Mouse (Mus musculus): ENCODE measurements around the gene Them7. TPM values are rescaled to one million over a fixed set of nuclear protein-coding genes. Genes with fewer than 3 reads are reported as not detected.

Gene Them7
- polyA plus RNA-seq, 1 experiment from 2014 or later = not detected

DNA sequence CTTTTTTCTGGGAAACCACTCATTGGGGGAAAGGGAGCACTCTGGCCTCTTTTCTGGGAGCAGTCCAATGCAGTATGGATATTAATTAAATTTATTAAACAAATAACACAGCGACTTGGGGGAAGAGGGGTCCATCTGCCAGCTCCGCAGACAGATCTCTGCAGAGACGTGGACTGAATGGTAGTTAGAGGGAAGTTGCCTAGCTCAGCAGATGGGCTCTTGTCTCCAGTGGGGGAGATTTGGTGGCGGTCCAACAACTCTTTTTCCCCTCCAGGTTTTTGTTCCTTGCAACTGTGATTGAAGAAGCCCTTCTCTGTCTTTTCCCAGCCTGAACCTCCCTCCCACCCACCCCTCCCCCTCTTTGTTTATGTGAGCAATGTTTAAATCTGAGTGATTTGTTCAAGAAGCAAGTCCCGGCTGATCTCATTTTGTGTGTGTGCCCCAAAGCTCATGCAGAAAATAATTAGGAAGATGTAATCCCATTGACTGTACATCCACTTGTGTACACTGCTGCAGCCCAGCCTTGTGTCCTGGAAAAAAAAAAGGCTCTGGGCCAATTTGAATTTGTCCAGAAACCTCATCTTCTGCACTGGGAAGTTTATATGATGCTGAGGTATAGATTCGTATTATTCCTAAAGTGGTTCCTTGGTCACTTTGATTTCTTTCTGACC, 58.4 kb downstream of the Them7 start:
- WGBS = 20% methylated on average over 6 of the region's 6 CpGs
- Histone ChIP-seq H3K36me3 (ENCODE audit: control insufficient read depth, insufficient read depth, low read length) (no peaks in the 10 kb centered on the region), H3K27ac (ENCODE audit: low read depth, low read length) (peak overlapping the region; percentile 27; the same call in 1 of the 2 replicates), H3K4me2 (ENCODE audit: low read length) (no peak overlapping the region), H3K9ac (ENCODE audit: low read length) (no peak overlapping the region), H3K4me1 (ENCODE audit: control insufficient read depth, insufficient read depth, low read length) (no peaks in the 10 kb centered on the region), H3K4me3 (ENCODE audit: low read depth, low read length) (no peak overlapping the region), H3K27me3 (replicated peaks; ENCODE audit: control insufficient read depth, insufficient read depth, low read length) (no peaks in the 10 kb centered on the region), H3K9me3 (replicated peaks; ENCODE audit: control insufficient read depth, low read length) (no peaks in the 10 kb centered on the region)
- ATAC-seq (peak; percentile 93), DNase-seq (ENCODE audit: low spot score) (peak; percentile 94)

DNA sequence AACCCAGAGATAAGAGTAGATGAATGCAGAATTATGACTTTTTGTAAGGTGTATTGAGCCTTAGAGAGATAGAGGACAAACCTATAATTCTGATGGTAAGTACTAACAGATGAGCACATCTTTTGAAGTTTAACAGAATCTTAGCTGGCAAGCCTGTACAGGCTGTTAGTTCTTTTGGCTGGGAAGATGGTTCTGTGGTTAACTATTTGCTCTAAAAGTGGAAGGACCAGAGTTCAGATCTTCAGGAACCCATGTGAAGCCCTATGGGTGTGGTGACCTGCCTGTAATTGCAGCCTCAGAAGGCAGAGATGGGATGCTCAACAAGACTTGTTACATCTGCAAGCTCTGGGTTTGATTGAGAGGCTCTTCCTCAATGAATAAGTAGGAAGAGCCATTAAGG, 59.7 kb downstream of the Them7 start:
- H3K4me2 ChIP-seq (ENCODE audit: low read length) = no peak overlapping the region
- no peak for DNase-seq (ENCODE audit: low spot score)

DNA sequence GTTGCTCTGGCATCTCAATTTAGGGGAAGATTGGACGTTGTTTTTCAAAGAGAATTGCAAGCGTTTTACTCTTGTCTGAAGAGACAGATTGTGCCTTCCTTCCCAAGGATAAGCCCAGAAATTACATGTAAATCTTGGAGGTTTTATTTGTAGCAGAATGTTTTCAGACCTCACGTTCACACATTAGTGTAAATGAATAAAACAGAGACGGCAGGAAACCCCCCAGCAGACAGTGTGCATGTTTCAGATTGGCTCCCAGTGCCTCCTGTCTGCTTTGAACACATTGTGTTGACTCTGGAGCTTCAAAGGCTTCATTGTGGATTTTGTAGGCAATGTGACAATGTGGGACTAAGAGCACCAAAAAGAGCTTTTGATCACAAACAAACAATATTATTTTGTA, 60.7 kb downstream of the Them7 start:
- peak; percentile 83 for DNase-seq (ENCODE audit: low spot score)
- no peaks in the 10 kb centered on the region for H3K36me3 ChIP-seq (ENCODE audit: control insufficient read depth, insufficient read depth, low read length)
- peak; percentile 45; the same call in 1 of the 2 replicates for ATAC-seq
- no peak overlapping the region for H3K4me3 ChIP-seq (ENCODE audit: low read depth, low read length)
- H3K9me3 ChIP-seq (replicated peaks; ENCODE audit: control insufficient read depth, low read length) = no peaks in the 10 kb centered on the region
- H3K4me2 ChIP-seq (ENCODE audit: low read length) = no peak overlapping the region
- WGBS = 37% methylated on average over 4 of the region's 4 CpGs
- no peak overlapping the region for H3K9ac ChIP-seq (ENCODE audit: low read length)
- no peaks in the 10 kb centered on the region for H3K27me3 ChIP-seq (replicated peaks; ENCODE audit: control insufficient read depth, insufficient read depth, low read length)
- H3K4me1 ChIP-seq (ENCODE audit: control insufficient read depth, insufficient read depth, low read length) = no peaks in the 10 kb centered on the region
- H3K27ac ChIP-seq (ENCODE audit: low read depth, low read length) = no peak overlapping the region

More for the DNA sequence above, 59.7 kb downstream of the Them7 start:
- Histone ChIP-seq H3K27me3 (replicated peaks; ENCODE audit: control insufficient read depth, insufficient read depth, low read length) (no peaks in the 10 kb centered on the region), H3K27ac (ENCODE audit: low read depth, low read length) (no peak overlapping the region), H3K4me3 (ENCODE audit: low read depth, low read length) (no peak overlapping the region), H3K9me3 (replicated peaks; ENCODE audit: control insufficient read depth, low read length) (no peaks in the 10 kb centered on the region), H3K36me3 (ENCODE audit: control insufficient read depth, insufficient read depth, low read length) (no peaks in the 10 kb centered on the region), H3K4me1 (ENCODE audit: control insufficient read depth, insufficient read depth, low read length) (no peaks in the 10 kb centered on the region), H3K9ac (ENCODE audit: low read length) (no peak overlapping the region)
- ATAC-seq = no peak

GRCm38 (mm10) chr2:105295823-105296222, 71.7 kb downstream of the Them7 start:
- DNase-seq (ENCODE audit: low spot score) (no peak), ATAC-seq (no peak)
- H3K4me3 ChIP-seq (ENCODE audit: low read depth, low read length) = no peak overlapping the region
- H3K4me2 ChIP-seq (ENCODE audit: low read length) = no peak overlapping the region
- H3K9me3 ChIP-seq (replicated peaks; ENCODE audit: control insufficient read depth, low read length) = no peaks in the 10 kb centered on the region
- WGBS = 13% methylated on average over 1 of the region's 1 CpGs
- no peaks in the 10 kb centered on the region for H3K4me1 ChIP-seq (ENCODE audit: control insufficient read depth, insufficient read depth, low read length)
- H3K36me3 ChIP-seq (ENCODE audit: control insufficient read depth, insufficient read depth, low read length) = no peaks in the 10 kb centered on the region
- H3K27me3 ChIP-seq (replicated peaks; ENCODE audit: control insufficient read depth, insufficient read depth, low read length) = no peaks in the 10 kb centered on the region
- no peak overlapping the region for H3K27ac ChIP-seq (ENCODE audit: low read depth, low read length)
- no peak overlapping the region for H3K9ac ChIP-seq (ENCODE audit: low read length)

DNA sequence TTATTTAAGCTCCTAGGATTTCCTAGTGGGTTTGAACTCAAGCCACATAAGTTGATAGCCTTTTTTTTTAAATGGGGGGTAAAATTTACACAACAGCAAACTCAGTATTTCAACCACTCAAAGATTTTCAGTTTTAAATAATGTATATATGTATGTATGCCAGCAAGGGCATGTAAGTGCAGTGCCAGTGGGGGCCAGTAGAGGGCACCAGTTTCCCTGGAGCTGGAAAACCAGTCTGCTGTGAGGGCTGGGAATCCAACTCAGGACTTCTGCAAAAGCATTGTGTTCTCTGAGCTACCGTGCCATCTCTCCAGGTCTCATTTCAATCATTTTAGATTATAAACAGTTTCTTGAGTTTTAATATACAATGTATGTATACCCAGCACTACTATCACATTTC, 74.8 kb downstream of the Them7 start:
- no peak for ATAC-seq
- WGBS = 94% methylated on average over 1 of the region's 1 CpGs

GRCm38 (mm10) chr2:105301082-105301481, 77.0 kb downstream of the Them7 start:
- H3K4me1 ChIP-seq (ENCODE audit: control insufficient read depth, insufficient read depth, low read length) = no peaks in the 10 kb centered on the region
- no peak overlapping the region for H3K4me2 ChIP-seq (ENCODE audit: low read length)
- H3K4me3 ChIP-seq (ENCODE audit: low read depth, low read length) = no peak overlapping the region
- H3K9me3 ChIP-seq (replicated peaks; ENCODE audit: control insufficient read depth, low read length) = no peaks in the 10 kb centered on the region
- H3K9ac ChIP-seq (ENCODE audit: low read length) = no peak overlapping the region
- H3K36me3 ChIP-seq (ENCODE audit: control insufficient read depth, insufficient read depth, low read length) = no peaks in the 10 kb centered on the region
- 92% methylated on average over 8 of the region's 8 CpGs for WGBS
- H3K27ac ChIP-seq (ENCODE audit: low read depth, low read length) = no peak overlapping the region
- H3K27me3 ChIP-seq (replicated peaks; ENCODE audit: control insufficient read depth, insufficient read depth, low read length) = no peaks in the 10 kb centered on the region
- ATAC-seq (peak; percentile 27; the same call in 1 of the 2 replicates), DNase-seq (ENCODE audit: low spot score) (no peak)

More for the DNA sequence above, 74.8 kb downstream of the Them7 start:
- no peaks in the 10 kb centered on the region for H3K27me3 ChIP-seq (replicated peaks; ENCODE audit: control insufficient read depth, insufficient read depth, low read length)
- H3K9me3 ChIP-seq (replicated peaks; ENCODE audit: control insufficient read depth, low read length) = no peaks in the 10 kb centered on the region
- H3K4me2 ChIP-seq (ENCODE audit: low read length) = no peak overlapping the region
- H3K4me3 ChIP-seq (ENCODE audit: low read depth, low read length) = no peak overlapping the region
- no peaks in the 10 kb centered on the region for H3K36me3 ChIP-seq (ENCODE audit: control insufficient read depth, insufficient read depth, low read length)
- H3K9ac ChIP-seq (ENCODE audit: low read length) = no peak overlapping the region
- DNase-seq (ENCODE audit: low spot score) = no peak
- H3K4me1 ChIP-seq (ENCODE audit: control insufficient read depth, insufficient read depth, low read length) = no peaks in the 10 kb centered on the region
- H3K27ac ChIP-seq (ENCODE audit: low read depth, low read length) = no peak overlapping the region

- 44% methylated on average over 10 of the region's 10 CpGs for WGBS
Observed at GRCm38 (mm10) chr2:105301531-105301930, 77.4 kb downstream of the Them7 start.

GRCm38 (mm10) chr2:105303962-105304514, 79.9 kb downstream of the Them7 start:
- ATAC-seq (peak; percentile 76; the same call in 1 of the 2 replicates), DNase-seq (ENCODE audit: low spot score) (peak; percentile 71)
- no peaks in the 10 kb centered on the region for H3K36me3 ChIP-seq (ENCODE audit: control insufficient read depth, insufficient read depth, low read length)
- no peak overlapping the region for H3K9ac ChIP-seq (ENCODE audit: low read length)
- H3K4me1 ChIP-seq (ENCODE audit: control insufficient read depth, insufficient read depth, low read length) = no peaks in the 10 kb centered on the region
- WGBS = 56% methylated on average over 6 of the region's 6 CpGs
- H3K27ac ChIP-seq (ENCODE audit: low read depth, low read length) = no peak overlapping the region
- H3K9me3 ChIP-seq (replicated peaks; ENCODE audit: control insufficient read depth, low read length) = no peaks in the 10 kb centered on the region
- no peak overlapping the region for H3K4me3 ChIP-seq (ENCODE audit: low read depth, low read length)
- no peak overlapping the region for H3K4me2 ChIP-seq (ENCODE audit: low read length)
- no peaks in the 10 kb centered on the region for H3K27me3 ChIP-seq (replicated peaks; ENCODE audit: control insufficient read depth, insufficient read depth, low read length)

More at GRCm38 (mm10) chr2:105301531-105301930, 77.4 kb downstream of the Them7 start:
- ATAC-seq (peak; percentile 74), DNase-seq (ENCODE audit: low spot score) (peak; percentile 64)
- Histone ChIP-seq H3K9me3 (replicated peaks; ENCODE audit: control insufficient read depth, low read length) (no peaks in the 10 kb centered on the region), H3K27me3 (replicated peaks; ENCODE audit: control insufficient read depth, insufficient read depth, low read length) (no peaks in the 10 kb centered on the region), H3K4me3 (ENCODE audit: low read depth, low read length) (no peak overlapping the region), H3K9ac (ENCODE audit: low read length) (no peak overlapping the region), H3K27ac (ENCODE audit: low read depth, low read length) (no peak overlapping the region), H3K36me3 (ENCODE audit: control insufficient read depth, insufficient read depth, low read length) (no peaks in the 10 kb centered on the region), H3K4me1 (ENCODE audit: control insufficient read depth, insufficient read depth, low read length) (no peaks in the 10 kb centered on the region), H3K4me2 (ENCODE audit: low read length) (no peak overlapping the region)

DNA sequence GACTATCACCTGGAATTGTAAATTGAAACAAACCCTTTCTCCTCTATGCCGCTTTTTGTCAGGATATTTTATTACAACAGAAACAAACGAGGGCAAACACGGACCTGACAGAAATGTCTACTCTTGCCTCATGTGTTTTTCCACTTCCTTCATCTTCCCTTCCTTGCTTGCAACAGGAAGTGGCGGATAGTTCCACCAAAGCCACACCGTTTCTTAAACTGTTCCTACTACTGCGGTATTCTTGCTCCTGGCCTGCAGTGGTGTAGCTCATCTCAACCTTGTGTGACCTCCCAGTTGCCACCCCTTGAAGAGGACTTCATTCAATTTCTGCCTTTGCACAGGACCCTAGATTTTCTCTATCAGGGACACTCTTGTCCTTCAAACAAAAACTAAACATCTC, 81.8 kb downstream of the Them7 start:
- Histone ChIP-seq H3K27me3 (replicated peaks; ENCODE audit: control insufficient read depth, insufficient read depth, low read length) (0 out of 2 replicates have a peak, but pooled peaks cover 4% of the 10 kb centered on the region), H3K4me1 (ENCODE audit: control insufficient read depth, insufficient read depth, low read length) (no peaks in the 10 kb centered on the region), H3K27ac (ENCODE audit: low read depth, low read length) (no peak overlapping the region), H3K9ac (ENCODE audit: low read length) (no peak overlapping the region), H3K9me3 (replicated peaks; ENCODE audit: control insufficient read depth, low read length) (no peaks in the 10 kb centered on the region), H3K4me2 (ENCODE audit: low read length) (no peak overlapping the region), H3K36me3 (ENCODE audit: control insufficient read depth, insufficient read depth, low read length) (no peaks in the 10 kb centered on the region), H3K4me3 (ENCODE audit: low read depth, low read length) (no peak overlapping the region)
- ATAC-seq (no peak), DNase-seq (ENCODE audit: low spot score) (no peak)
- WGBS = 91% methylated on average over 6 of the region's 6 CpGs

All from forebrain, embryonic 14.5 days (tissue).